Mouse (Mus musculus) megakaryocyte, embryonic 14.5 days (primary cell): ENCODE data around the gene Slc39a11.

ENCODE experiments used
- FLI1 ChIP-seq: IDR thresholded peaks from 2 replicates; pipeline ENCODE4 v1.6.1; 2012; ENCODE audit warnings: low read length, inconsistent platforms, mixed read lengths
- GATA1 ChIP-seq: IDR thresholded peaks from 3 replicates; pipeline ENCODE4 v1.6.1; 2012; ENCODE audit warnings: mixed read lengths, low read length, inconsistent platforms, borderline replicate concordance

DNA sequence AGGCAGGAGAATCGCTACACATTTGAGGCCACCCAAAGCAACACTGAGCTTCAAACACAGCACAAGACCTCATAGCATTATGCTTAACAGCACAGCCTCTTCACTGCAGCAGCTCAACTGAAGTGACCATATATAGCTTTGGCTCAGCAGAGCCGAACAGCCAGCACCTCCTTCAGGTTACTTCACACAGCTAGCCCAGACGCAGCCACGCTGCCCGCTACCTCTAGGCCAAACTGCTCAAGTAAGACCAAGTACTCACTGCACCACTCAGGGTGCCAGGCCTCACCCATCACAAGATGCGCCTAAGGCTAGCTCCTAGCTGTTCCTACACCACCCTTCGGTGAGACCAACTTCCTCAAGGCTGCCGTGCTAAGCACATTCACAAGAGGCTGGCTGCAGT, 28.5 kb upstream of the Slc39a11 start:
- TF ChIP-seq GATA1 (no peak), FLI1 (no peak)
